ENCODE assay signal across 28 mouse cellular contexts in genomic region chr7:63483091-63483490, GRCm38 (mm10). TPM values are rescaled to one million over a fixed set of nuclear protein-coding genes. Genes with fewer than 3 reads are reported as not detected.
"Had no signal": no experiment of that assay in that cellular context is flagged by ENCODE, and none has a peak within 500 bp of the region (broad histone marks: within the 10 kb centered on the region; RNA-seq: fewer than 3 reads in every experiment).

No protein-coding gene starts in this region.

- H3K27ac ChIP-seq: gastrocnemius, adult 2 months; heart, embryonic 10.5 days; hindbrain, embryonic 10.5 days; hindbrain, embryonic 12.5 days; hindbrain, embryonic 14.5 days; intestine, embryonic 15.5 days; kidney, postnatal 0 days; limb, embryonic 13.5 days; limb, embryonic 15.5 days; liver, embryonic 12.5 days; liver, embryonic 14.5 days had no signal

- ATAC-seq: hindbrain, embryonic 16.5 days; inflammation-experienced regulatory T-cells, adult 6 months; intestine, embryonic 15.5 days; intestine, postnatal 0 days; liver, embryonic 12.5 days had no signal

- H3K4me3 ChIP-seq: gastrocnemius, adult 2 months; heart, embryonic 10.5 days; heart, embryonic 12.5 days; hindbrain, embryonic 10.5 days; hindbrain, embryonic 12.5 days; intestine, embryonic 15.5 days; limb, embryonic 13.5 days; limb, embryonic 15.5 days; liver, embryonic 12.5 days had no signal

- H3K4me2 ChIP-seq: heart, embryonic 12.5 days; hindbrain, embryonic 12.5 days; hindbrain, embryonic 14.5 days; intestine, embryonic 15.5 days; limb, embryonic 13.5 days; limb, embryonic 15.5 days; liver, embryonic 12.5 days had no signal

- H3K27me3 ChIP-seq: heart, embryonic 12.5 days; hindbrain, embryonic 12.5 days; intestine, embryonic 15.5 days; limb, embryonic 13.5 days; limb, embryonic 15.5 days; liver, embryonic 12.5 days had no signal

- H3K9ac ChIP-seq: heart, embryonic 12.5 days; hindbrain, embryonic 12.5 days; hindbrain, embryonic 14.5 days; intestine, embryonic 15.5 days; limb, embryonic 13.5 days; limb, embryonic 15.5 days; liver, embryonic 12.5 days; liver, embryonic 14.5 days had no signal

- H3K4me1 ChIP-seq: heart, embryonic 10.5 days; heart, embryonic 12.5 days; hindbrain, embryonic 10.5 days; hindbrain, embryonic 12.5 days; intestine, embryonic 15.5 days; limb, embryonic 13.5 days; limb, embryonic 15.5 days; liver, embryonic 12.5 days had no signal

- DNase-seq: gastrocnemius, adult 2 months; gastrocnemius, postnatal 10 days; gastrocnemius, postnatal 25 days; heart, postnatal 10 days; heart, postnatal 4 days; kidney, adult 18-20 months; kidney, adult 8-10 months; kidney, postnatal 14 days; kidney, postnatal 36 days; layer of hippocampus, postnatal 36 days; left cerebral cortex, postnatal 4 days had no signal

- H3K36me3 ChIP-seq: heart, embryonic 10.5 days; heart, embryonic 12.5 days; hindbrain, embryonic 10.5 days; hindbrain, embryonic 12.5 days; intestine, embryonic 15.5 days; limb, embryonic 13.5 days; limb, embryonic 15.5 days; liver, embryonic 12.5 days had no signal

- H3K9me3 ChIP-seq: heart, embryonic 10.5 days; heart, embryonic 12.5 days; hindbrain, embryonic 10.5 days; hindbrain, embryonic 12.5 days; intestine, embryonic 15.5 days; limb, embryonic 13.5 days; limb, embryonic 15.5 days; liver, embryonic 12.5 days had no signal

RNA-seq across cellular contexts. Expression of gene Otud7a, which starts 38.5 kb away (rescaled TPM):
- total RNA-seq: gastrocnemius, adult 2 months; granulocyte monocyte progenitor cell, adult 5-6 weeks; liver, adult 2 months had no signal
- polyA plus RNA-seq: heart, embryonic 10.5 days; inflammation-experienced regulatory T-cells, adult 6 months; liver, adult 2 months; liver, embryonic 12.5 days; liver, embryonic 16.5 days had no signal
